Mouse (Mus musculus) CH12.LX (cell line): ENCODE measurements around the gene Smpd3.

Source experiments
- BHLHE40 ChIP-seq: IDR thresholded peaks from 2 replicates; pipeline ENCODE4 v1.6.1; 2011; ENCODE audit warnings: mild to moderate bottlenecking, low read depth, low read length, improper control_type of control experiment
- CTCF ChIP-seq, 2 experiments: IDR thresholded peaks in 1 of 2; conservative IDR thresholded peaks in 1 of 2; 2 replicates each; pipeline ENCODE4 v1.5.1; 2011 to 2012; ENCODE audit warnings: low read depth in 2 of 2, low read length in 2 of 2, improper control_type of control experiment in 1 of 2, inconsistent platforms in 1 of 2, mild to moderate bottlenecking in 1 of 2, moderate library complexity in 1 of 2
- ELF1 ChIP-seq: IDR thresholded peaks from 2 replicates; pipeline ENCODE4 v1.6.1; 2014; ENCODE audit warnings: low read depth, mild to moderate bottlenecking, inconsistent platforms, low read length, improper control_type of control experiment
- EP300 ChIP-seq: IDR thresholded peaks from 2 replicates; pipeline ENCODE4 v1.6.1; 2011; ENCODE audit warnings: low read length, improper control_type of control experiment
- IRF4 ChIP-seq: IDR thresholded peaks from 2 replicates; pipeline ENCODE4 v1.6.1; 2014; ENCODE audit warnings: low read depth, mild to moderate bottlenecking, inconsistent platforms, low read length, improper control_type of control experiment
- KAT2A ChIP-seq: IDR thresholded peaks from 2 replicates; pipeline ENCODE4 v1.6.1; 2012; ENCODE audit warnings: low read length, improper control_type of control experiment, inconsistent platforms; ENCODE audit not compliant: insufficient replicate concordance
- MAFK ChIP-seq: IDR thresholded peaks from 2 replicates; pipeline ENCODE4 v1.6.1; 2011; ENCODE audit warnings: low read length, improper control_type of control experiment; ENCODE audit not compliant: insufficient replicate concordance
- RAD21 ChIP-seq: IDR thresholded peaks from 2 replicates; pipeline ENCODE4 v1.6.1; 2011; ENCODE audit warnings: low read depth, mild to moderate bottlenecking, low read length, improper control_type of control experiment, moderate library complexity
- USF1 ChIP-seq: IDR thresholded peaks from 2 replicates; pipeline ENCODE4 v1.6.1; 2014; ENCODE audit warnings: low read depth, mild to moderate bottlenecking, inconsistent platforms, low read length, improper control_type of control experiment
- ZKSCAN1 ChIP-seq: IDR thresholded peaks from 2 replicates; pipeline ENCODE4 v1.6.1; 2012; ENCODE audit warnings: low read depth, inconsistent platforms, low read length, improper control_type of control experiment, borderline replicate concordance

- TF ChIP-seq ELF1 (no peak), MAFK (no peak), BHLHE40 (no peak), ZKSCAN1 (no peak), EP300 (no peak), IRF4 (no peak), CTCF (conservative IDR thresholded peaks at IDR 0.05 in 1 of 2, IDR thresholded peaks at IDR 0.05 in 1 of 2; ENCODE audit: low read depth in 2 of 2, low read length in 2 of 2) (no peak), USF1 (no peak), RAD21 (no peak), KAT2A (no peak)
Measured at GRCm38 (mm10) chr8:106305301-106305700, 32.5 kb downstream of the Smpd3 start.
